Mouse (Mus musculus): ENCODE measurements around the gene Hbq1b. TPM values are rescaled to one million over a fixed set of nuclear protein-coding genes. Genes with fewer than 3 reads are reported as not detected.

Hbq1b gene
- polyA plus RNA-seq, 1 experiment from 2014 or later = 0.87 TPM

DNA sequence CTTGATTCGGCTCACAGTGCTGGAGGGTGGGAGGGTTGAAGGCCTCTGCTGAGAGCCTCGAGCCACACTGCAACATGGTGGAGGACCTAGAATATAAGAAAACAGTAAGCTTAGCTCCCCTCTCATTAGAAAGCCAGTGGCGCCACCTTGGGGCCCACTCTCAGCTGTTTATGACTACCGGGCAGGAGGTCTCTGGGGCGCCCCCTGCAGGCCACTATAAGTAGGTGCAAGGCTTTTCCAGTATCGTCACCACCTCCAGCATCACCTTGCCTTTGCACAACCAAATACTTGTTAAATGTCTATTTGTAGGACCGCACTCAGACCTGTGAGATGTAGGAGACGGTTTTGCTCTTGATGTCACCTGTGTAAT is 34.4 kb downstream of the Hbq1b start:
- 36% methylated on average over 8 of the region's 8 CpGs for WGBS
- Histone ChIP-seq H3K4me1 (replicated peaks; ENCODE audit: insufficient read depth, low read length) (no peaks in the 10 kb centered on the region), H3K4me2 (ENCODE audit: low read length) (no peak overlapping the region), H3K27me3 (ENCODE audit: insufficient read depth, low read length) (no peaks in the 10 kb centered on the region), H3K27ac (no peak overlapping the region), H3K4me3 (replicated peaks; ENCODE audit: low read depth, low read length) (no peak overlapping the region), H3K9ac (ENCODE audit: low read depth, low read length) (no peak overlapping the region), H3K9me3 (replicated peaks; ENCODE audit: low read length) (no peaks in the 10 kb centered on the region), H3K36me3 (ENCODE audit: insufficient read depth, low read length) (no peaks in the 10 kb centered on the region)
- DNase-seq (ENCODE audit: low spot score) = peak; percentile 90
- peak; percentile 52; the same call in 1 of the 2 replicates for ATAC-seq (replicated peaks; ENCODE audit: low FRiP score, low read depth)
- peak; percentile 99 for TF ChIP-seq CTCF (IDR thresholded peaks at IDR 0.05; ENCODE audit: low read depth)

GRCm38 (mm10) chr11:32324609-32325008 is 37.8 kb downstream of the Hbq1b start:
- DNase-seq (ENCODE audit: low spot score) = peak; percentile 92
- Histone ChIP-seq H3K4me2 (ENCODE audit: low read length) (peak overlapping the region; percentile 56), H3K9me3 (replicated peaks; ENCODE audit: low read length) (no peaks in the 10 kb centered on the region), H3K27me3 (ENCODE audit: insufficient read depth, low read length) (no peaks in the 10 kb centered on the region), H3K36me3 (ENCODE audit: insufficient read depth, low read length) (no peaks in the 10 kb centered on the region), H3K4me3 (replicated peaks; ENCODE audit: low read depth, low read length) (peak overlapping the region; percentile 16; the same call in 1 of the 2 replicates), H3K27ac (no peak overlapping the region), H3K9ac (ENCODE audit: low read depth, low read length) (0 out of 2 replicates have a peak overlapping the region, but pooled peaks have one; percentile 27), H3K4me1 (replicated peaks; ENCODE audit: insufficient read depth, low read length) (no peaks in the 10 kb centered on the region)
- TF ChIP-seq CTCF (IDR thresholded peaks at IDR 0.05; ENCODE audit: low read depth) = peak; percentile 92
- ATAC-seq (replicated peaks; ENCODE audit: low FRiP score, low read depth) = peak; percentile 83
- 8% methylated on average over 15 of the region's 15 CpGs for WGBS

- Histone ChIP-seq H3K27me3 (ENCODE audit: insufficient read depth, low read length) (no peaks in the 10 kb centered on the region), H3K27ac (peak overlapping the region; percentile 9; the same call in 1 of the 2 replicates), H3K36me3 (ENCODE audit: insufficient read depth, low read length) (no peaks in the 10 kb centered on the region), H3K4me2 (ENCODE audit: low read length) (no peak overlapping the region), H3K4me3 (replicated peaks; ENCODE audit: low read depth, low read length) (no peak overlapping the region), H3K9me3 (replicated peaks; ENCODE audit: low read length) (no peaks in the 10 kb centered on the region), H3K4me1 (replicated peaks; ENCODE audit: insufficient read depth, low read length) (peaks cover 3% of the 10 kb centered on the region; the same call in 1 of the 2 replicates), H3K9ac (ENCODE audit: low read depth, low read length) (no peak overlapping the region)
- 21% methylated on average over 6 of the region's 6 CpGs for WGBS
- ATAC-seq (replicated peaks; ENCODE audit: low FRiP score, low read depth) = no peak
- no peak for TF ChIP-seq CTCF (IDR thresholded peaks at IDR 0.05; ENCODE audit: low read depth)
- DNase-seq (ENCODE audit: low spot score) = peak; percentile 64
Measured at GRCm38 (mm10) chr11:32331075-32331474, 44.3 kb downstream of the Hbq1b start.

GRCm38 (mm10) chr11:32331861-32332260 is 45.1 kb downstream of the Hbq1b start:
- DNase-seq (ENCODE audit: low spot score) (no peak), ATAC-seq (replicated peaks; ENCODE audit: low FRiP score, low read depth) (no peak)
- WGBS = 65% methylated on average over 5 of the region's 5 CpGs
- Histone ChIP-seq H3K4me2 (ENCODE audit: low read length) (no peak overlapping the region), H3K4me3 (replicated peaks; ENCODE audit: low read depth, low read length) (no peak overlapping the region), H3K36me3 (ENCODE audit: insufficient read depth, low read length) (no peaks in the 10 kb centered on the region), H3K9me3 (replicated peaks; ENCODE audit: low read length) (peaks cover 1% of the 10 kb centered on the region; the same call in 1 of the 2 replicates), H3K27me3 (ENCODE audit: insufficient read depth, low read length) (no peaks in the 10 kb centered on the region), H3K27ac (no peak overlapping the region), H3K4me1 (replicated peaks; ENCODE audit: insufficient read depth, low read length) (peaks cover 3% of the 10 kb centered on the region; the same call in 1 of the 2 replicates), H3K9ac (ENCODE audit: low read depth, low read length) (no peak overlapping the region)
- TF ChIP-seq CTCF (IDR thresholded peaks at IDR 0.05; ENCODE audit: low read depth) = no peak

DNA sequence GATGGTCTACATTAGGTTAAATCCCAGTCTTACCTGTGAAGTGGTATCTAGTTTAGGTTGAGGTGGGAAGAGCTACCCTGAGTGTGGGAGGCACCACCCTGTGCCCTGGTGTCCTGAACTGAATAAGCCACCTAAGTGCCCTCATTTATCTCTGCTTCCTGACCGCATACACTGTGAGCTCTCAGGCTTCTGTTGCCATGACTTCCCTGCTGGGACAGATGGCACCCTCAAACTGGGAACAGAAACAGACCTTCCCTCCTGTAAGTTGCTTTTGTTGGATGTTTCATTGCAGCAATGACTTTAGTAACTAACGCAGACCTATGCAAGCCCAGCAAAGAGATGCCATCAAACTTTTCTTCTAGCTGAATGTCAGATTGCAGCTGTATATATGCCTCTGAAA is 46.5 kb downstream of the Hbq1b start:
- 66% methylated on average over 2 of the region's 2 CpGs for WGBS

DNA sequence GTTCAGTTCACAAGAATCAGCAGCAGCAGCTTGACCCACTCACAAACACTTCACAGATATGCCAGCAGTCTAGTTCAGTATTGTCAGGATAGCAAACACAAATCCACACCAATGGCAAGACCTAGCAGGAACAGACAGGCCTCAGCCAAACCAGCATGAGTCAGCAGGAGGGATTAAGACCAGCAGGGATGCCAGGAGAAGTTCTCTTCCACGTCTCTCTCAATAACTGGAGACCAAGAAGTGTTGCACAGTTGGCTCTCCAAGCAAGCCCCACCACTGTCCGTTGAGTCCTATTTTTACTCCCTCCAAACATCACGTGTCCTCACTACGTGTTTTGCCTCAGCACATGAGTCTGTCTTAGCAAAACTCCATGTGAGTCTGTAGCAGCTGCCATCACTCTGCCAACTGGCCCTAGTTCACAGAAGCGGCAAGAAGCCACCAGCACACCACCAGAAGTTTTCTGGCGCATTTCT is 49.7 kb downstream of the Hbq1b start:
- no peak overlapping the region for H3K9ac ChIP-seq (ENCODE audit: low read depth, low read length)
- H3K4me1 ChIP-seq (replicated peaks; ENCODE audit: insufficient read depth, low read length) = peaks cover 15% of the 10 kb centered on the region; the same call in 1 of the 2 replicates
- H3K9me3 ChIP-seq (replicated peaks; ENCODE audit: low read length) = peaks cover 4% of the 10 kb centered on the region; the same call in 1 of the 2 replicates
- no peak overlapping the region for H3K4me2 ChIP-seq (ENCODE audit: low read length)
- no peaks in the 10 kb centered on the region for H3K36me3 ChIP-seq (ENCODE audit: insufficient read depth, low read length)
- H3K27me3 ChIP-seq (ENCODE audit: insufficient read depth, low read length) = no peaks in the 10 kb centered on the region
- 89% methylated on average over 6 of the region's 6 CpGs for WGBS
- no peak for TF ChIP-seq CTCF (IDR thresholded peaks at IDR 0.05; ENCODE audit: low read depth)
- H3K4me3 ChIP-seq (replicated peaks; ENCODE audit: low read depth, low read length) = no peak overlapping the region
- ATAC-seq (replicated peaks; ENCODE audit: low FRiP score, low read depth) (no peak), DNase-seq (ENCODE audit: low spot score) (no peak)
- H3K27ac ChIP-seq = no peak overlapping the region

More for the DNA sequence above, 46.5 kb downstream of the Hbq1b start:
- TF ChIP-seq CTCF (IDR thresholded peaks at IDR 0.05; ENCODE audit: low read depth) = no peak
- Histone ChIP-seq H3K9me3 (replicated peaks; ENCODE audit: low read length) (peaks cover 4% of the 10 kb centered on the region; the same call in 1 of the 2 replicates), H3K4me2 (ENCODE audit: low read length) (no peak overlapping the region), H3K27ac (no peak overlapping the region), H3K9ac (ENCODE audit: low read depth, low read length) (no peak overlapping the region), H3K4me1 (replicated peaks; ENCODE audit: insufficient read depth, low read length) (peaks cover 3% of the 10 kb centered on the region; the same call in 1 of the 2 replicates), H3K4me3 (replicated peaks; ENCODE audit: low read depth, low read length) (no peak overlapping the region), H3K36me3 (ENCODE audit: insufficient read depth, low read length) (no peaks in the 10 kb centered on the region), H3K27me3 (ENCODE audit: insufficient read depth, low read length) (no peaks in the 10 kb centered on the region)
- DNase-seq (ENCODE audit: low spot score) = no peak
- ATAC-seq (replicated peaks; ENCODE audit: low FRiP score, low read depth) = no peak

Other genes starting within 250 kb of the Hbq1b start
- not detected in 2 replicates for gene Il9r, start 86.7 kb upstream of the Hbq1b start, polyA plus RNA-seq (2015; fragmentation: Nextera tagmentation; extraction: Ambion mirVana)
- 49.5 and 49.6 TPM in 2 replicates for gene Snrnp25, start 81.5 kb upstream of the Hbq1b start, polyA plus RNA-seq (2015; fragmentation: Nextera tagmentation; extraction: Ambion mirVana)
- 49.3 and 55.0 TPM in 2 replicates for gene Rhbdf1, start 64.7 kb upstream of the Hbq1b start, polyA plus RNA-seq (2015; fragmentation: Nextera tagmentation; extraction: Ambion mirVana)
- gene Mpg, start 60.5 kb upstream of the Hbq1b start, polyA plus RNA-seq (2015; fragmentation: Nextera tagmentation; extraction: Ambion mirVana) = 31.6 and 33.0 TPM in 2 replicates
- gene Nprl3, start 19.3 kb upstream of the Hbq1b start, polyA plus RNA-seq (2015; fragmentation: Nextera tagmentation; extraction: Ambion mirVana) = 36.9 and 44.2 TPM in 2 replicates
- 0.36 and 0.43 TPM in 2 replicates for gene Hba-x, start 10.6 kb upstream of the Hbq1b start, polyA plus RNA-seq (2015; fragmentation: Nextera tagmentation; extraction: Ambion mirVana)
- gene Hba-a1, start 3.5 kb upstream of the Hbq1b start, polyA plus RNA-seq (2015; fragmentation: Nextera tagmentation; extraction: Ambion mirVana) = 1,023 and 1,027 TPM in 2 replicates
- 2,400 and 2,472 TPM in 2 replicates for gene Hba-a2, start 9.5 kb downstream of the Hbq1b start, polyA plus RNA-seq (2015; fragmentation: Nextera tagmentation; extraction: Ambion mirVana)
- gene Hbq1a, start 13.1 kb downstream of the Hbq1b start, polyA plus RNA-seq (2015; fragmentation: Nextera tagmentation; extraction: Ambion mirVana) = 0.37 TPM in 1 of 2 replicates, not detected in the other
- gene Sh3pxd2b, start 60.9 kb downstream of the Hbq1b start, polyA plus RNA-seq (2015; fragmentation: Nextera tagmentation; extraction: Ambion mirVana) = 6.6 TPM in 2 replicates
- 28.8 TPM in 2 replicates for gene Ubtd2, start 168.4 kb downstream of the Hbq1b start, polyA plus RNA-seq (2015; fragmentation: Nextera tagmentation; extraction: Ambion mirVana)
- 0.49 TPM in 1 of 2 replicates, not detected in the other for gene Efcab9, start 245.1 kb downstream of the Hbq1b start, polyA plus RNA-seq (2015; fragmentation: Nextera tagmentation; extraction: Ambion mirVana)
- gene Stk10, start 246.3 kb downstream of the Hbq1b start, polyA plus RNA-seq (2015; fragmentation: Nextera tagmentation; extraction: Ambion mirVana) = 2.3 and 2.4 TPM in 2 replicates

Measured in kidney, postnatal 0 days (tissue).